Mouse (Mus musculus) embryonic facial prominence, embryonic 13.5 days (tissue): ENCODE data around the gene St8sia1. TPM values are rescaled to one million over a fixed set of nuclear protein-coding genes. Genes with fewer than 3 reads are reported as not detected.
"Not testable (repeated sequence)": the region's sequence is repeated elsewhere in the genome, so short reads cannot be mapped to it uniquely, and the experiment has no call there.

ENCODE experiments used
- ATAC-seq: fragments of 200-750 bp; cut with Nextera tagmentation; 2 replicates; pipeline ENCODE4 v1.8.0; 2017; ENCODE audit warnings: low read depth; ENCODE audit not compliant: insufficient number of reproducible peaks, insufficient read depth, low FRiP score, low TSS enrichment
- H3K27ac ChIP-seq: fragments of 300-500 bp; sonication (generic); 2 replicates; pipeline ENCODE4 v1.5.1; 2015; ENCODE audit warnings: moderate library complexity, mild to moderate bottlenecking, inconsistent platforms
- H3K27me3 ChIP-seq: fragments of 300-500 bp; sonication (generic); 2 replicates; pipeline ENCODE4 v1.6.1; 2015; ENCODE audit warnings: mild to moderate bottlenecking, inconsistent platforms
- H3K36me3 ChIP-seq: fragments of 300-500 bp; sonication (generic); 2 replicates; pipeline ENCODE4 v1.6.1; 2015; ENCODE audit warnings: mild to moderate bottlenecking, inconsistent platforms
- H3K4me1 ChIP-seq: fragments of 300-500 bp; sonication (generic); 2 replicates; pipeline ENCODE4 v1.6.1; 2015; ENCODE audit warnings: inconsistent platforms
- H3K4me2 ChIP-seq: fragments of 300-500 bp; sonication (generic); 2 replicates; pipeline ENCODE4 v1.6.1; 2015; ENCODE audit warnings: moderate library complexity, mild to moderate bottlenecking, inconsistent platforms
- H3K4me3 ChIP-seq: fragments of 300-500 bp; sonication (generic); 2 replicates; pipeline ENCODE4 v1.5.1; 2015; ENCODE audit warnings: mild to moderate bottlenecking, inconsistent platforms
- H3K9ac ChIP-seq: fragments of 300-500 bp; sonication (generic); 2 replicates; pipeline ENCODE4 v1.6.1; 2015; ENCODE audit warnings: mild to moderate bottlenecking, inconsistent platforms
- H3K9me3 ChIP-seq: fragments of 300-500 bp; sonication (generic); 2 replicates; pipeline ENCODE4 v1.6.1; 2016; ENCODE audit warnings: inconsistent platforms
- WGBS: fragments of 180-500 bp; shearing (Covaris S2); methylation state at CpG from one replicate; pipeline ENCODE4 v1.1.7; 2015; ENCODE audit warnings: mixed read lengths; 5-methylcytosine and 5-hydroxymethylcytosine counted together
- polyA plus RNA-seq: library from polyadenylated mRNA; unstranded; fragments of >200 nt; fragmentation: Nextera tagmentation; extraction: Ambion mirVana; gene quantifications from 2 replicates; pipeline ENCODE4 v1.2.1, GENCODE M21; 2015

The St8sia1 gene
- polyA plus RNA-seq, result 0.87 and 1.1 TPM in 2 replicates

DNA sequence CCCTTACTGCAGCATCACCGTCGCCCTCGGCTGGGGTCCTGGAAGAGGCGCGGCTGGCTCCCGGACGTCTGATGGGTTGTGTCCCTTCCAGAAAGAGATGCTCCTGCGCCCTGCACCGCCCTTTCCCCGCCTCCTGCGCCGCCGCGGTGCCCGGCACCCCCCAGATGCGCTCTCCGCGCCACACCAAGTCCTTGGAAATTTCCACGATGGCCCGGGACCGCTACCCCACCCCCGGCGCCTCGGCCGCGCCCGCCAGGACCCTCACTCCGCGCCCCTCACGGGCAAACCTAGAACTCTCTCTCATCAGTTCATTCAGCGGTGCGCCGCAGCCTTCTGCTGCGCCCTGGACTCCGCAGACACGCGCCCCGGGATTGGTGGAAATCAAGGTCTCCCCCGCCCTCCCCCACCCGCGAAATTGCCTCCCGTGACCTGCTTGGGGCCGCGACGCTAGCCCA lies at the start of gene St8sia1:
TSS of gene St8sia1 (minus strand) at position 377 of the 455 bp plus-strand sequence.
- Histone ChIP-seq H3K9ac (peak within 1 kb of the TSS; percentile 73), H3K9me3 (no peaks in the 10 kb centered on the region), H3K4me2 (peak within 1 kb of the TSS; percentile 93), H3K4me1 (peaks cover 8% of the 10 kb centered on the region; the same call in 1 of the 2 replicates), H3K4me3 (peak within 1 kb of the TSS; percentile 62), H3K27me3 (peaks cover 17% of the 10 kb centered on the region), H3K36me3 (no peaks in the 10 kb centered on the region), H3K27ac (peak within 1 kb of the TSS; percentile 75)
- WGBS, result under 1% methylated on average over 45 of the region's 45 CpGs
- peak; percentile 70 for ATAC-seq

DNA sequence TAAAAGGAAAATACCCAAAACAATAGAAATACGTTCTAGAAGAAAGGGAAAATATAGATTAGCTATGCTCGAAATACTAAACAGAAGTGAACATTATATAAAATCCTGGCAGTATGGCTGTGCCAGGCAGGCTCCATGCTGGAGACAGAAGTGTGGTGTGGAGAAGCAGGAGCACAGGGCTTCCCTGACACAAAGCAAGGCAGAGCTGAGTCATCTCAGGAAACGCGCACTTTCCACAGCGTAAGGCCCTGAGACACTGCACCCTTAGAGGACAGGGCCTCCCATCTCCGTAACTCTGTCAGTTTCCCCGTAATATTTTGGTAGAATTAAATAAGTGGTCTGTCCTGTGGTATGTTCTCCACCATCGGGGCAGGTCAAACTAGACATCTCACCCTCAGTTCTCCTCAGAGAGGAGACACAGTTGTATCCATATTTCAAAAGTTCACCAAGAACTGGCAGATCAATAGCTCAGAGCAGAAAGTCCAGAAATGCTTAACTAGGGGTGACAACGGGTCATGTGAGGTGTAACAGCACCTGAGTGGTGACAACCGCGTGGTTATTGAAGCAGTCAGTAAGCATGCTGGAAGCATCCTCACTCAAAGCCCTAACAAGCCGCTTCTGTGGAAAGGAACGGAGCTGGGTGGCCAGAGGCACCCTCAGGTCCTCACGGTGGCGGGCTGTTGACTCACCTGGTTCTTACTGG lies 48.4 kb upstream of the St8sia1 start:
- 95% methylated on average over 15 of the region's 15 CpGs for WGBS
- no peak for ATAC-seq
- Histone ChIP-seq H3K4me2 (no peak overlapping the region), H3K4me1 (no peaks in the 10 kb centered on the region), H3K9ac (no peak overlapping the region), H3K9me3 (no peaks in the 10 kb centered on the region), H3K4me3 (no peak overlapping the region), H3K36me3 (peaks cover 43% of the 10 kb centered on the region), H3K27ac (no peak overlapping the region), H3K27me3 (no peaks in the 10 kb centered on the region)

DNA sequence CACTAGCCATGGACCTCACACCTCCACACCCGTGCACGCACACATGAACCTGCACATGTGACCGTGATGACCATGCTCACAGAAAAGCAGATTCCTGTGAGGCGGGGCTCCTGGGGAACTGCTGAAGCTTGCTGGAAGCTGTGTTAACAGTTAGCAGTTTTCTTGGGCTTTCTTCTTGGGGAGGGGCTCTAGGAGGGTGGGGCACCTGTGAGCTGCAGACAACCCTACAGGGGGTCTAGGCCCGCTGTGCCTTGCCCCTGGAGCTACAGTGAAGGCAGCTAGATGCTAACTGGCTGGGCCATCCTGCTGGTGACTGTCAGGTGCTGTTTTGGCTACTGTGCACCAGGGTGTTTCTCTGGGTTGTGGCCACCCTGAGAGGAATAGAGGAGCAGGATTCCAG lies 44.6 kb upstream of the St8sia1 start:
- no peak overlapping the region for H3K4me2 ChIP-seq
- no peak overlapping the region for H3K9ac ChIP-seq
- no peak overlapping the region for H3K4me3 ChIP-seq
- no peaks in the 10 kb centered on the region for H3K9me3 ChIP-seq
- H3K27ac ChIP-seq, result no peak overlapping the region
- H3K27me3 ChIP-seq, result no peaks in the 10 kb centered on the region
- no peak for ATAC-seq
- peaks cover 30% of the 10 kb centered on the region for H3K36me3 ChIP-seq
- H3K4me1 ChIP-seq, result no peaks in the 10 kb centered on the region
- WGBS, result 86% methylated on average over 5 of the region's 5 CpGs

DNA sequence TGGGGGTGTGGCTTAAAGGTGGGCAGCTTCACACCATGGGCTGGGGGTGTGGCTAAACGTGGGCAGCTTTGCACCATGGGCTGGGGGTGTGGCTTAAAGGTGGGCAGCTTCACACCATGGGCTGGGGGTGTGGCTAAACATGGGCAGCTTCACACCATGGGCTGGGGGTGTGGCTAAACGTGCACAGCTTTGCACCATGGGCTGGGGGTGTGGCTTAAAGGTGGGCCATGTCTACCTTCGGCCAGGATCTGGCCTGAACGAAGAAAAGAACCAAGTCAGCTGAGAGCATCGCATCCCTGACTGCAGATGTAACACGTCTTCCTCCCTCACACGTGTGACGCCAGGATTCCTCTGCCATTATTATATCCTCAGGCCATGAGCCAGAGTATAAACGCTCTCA lies 41.0 kb upstream of the St8sia1 start:
- H3K4me2 ChIP-seq, H3K4me3 ChIP-seq, H3K36me3 ChIP-seq, H3K9ac ChIP-seq, ATAC-seq, H3K27me3 ChIP-seq, H3K9me3 ChIP-seq, H3K27ac ChIP-seq, H3K4me1 ChIP-seq: not testable (repeated sequence)
- WGBS, result 87% methylated on average over 9 of the region's 9 CpGs

DNA sequence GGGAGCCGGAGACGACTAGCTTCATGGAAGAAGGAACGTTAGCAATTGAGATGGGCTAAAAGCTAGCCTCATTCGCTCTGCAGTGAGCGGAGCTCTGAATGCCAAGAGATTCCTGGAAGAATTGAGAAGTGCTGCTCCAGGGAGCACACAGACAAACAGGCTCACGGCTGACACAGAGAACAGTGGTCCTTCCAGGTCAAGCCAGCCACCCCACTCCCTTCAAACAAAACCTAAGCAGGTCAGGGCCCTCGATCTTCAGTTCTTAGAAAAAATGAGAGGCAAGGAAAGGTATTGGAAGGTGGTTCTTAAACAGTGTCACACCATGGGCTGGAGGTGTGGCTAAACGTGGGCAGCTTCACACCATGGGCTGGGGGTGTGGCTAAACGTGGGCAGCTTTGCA lies 40.5 kb upstream of the St8sia1 start:
- H3K9ac ChIP-seq, result no peak overlapping the region
- no peak overlapping the region for H3K4me3 ChIP-seq
- H3K27ac ChIP-seq, result no peak overlapping the region
- WGBS, result 78% methylated on average over 9 of the region's 9 CpGs
- no peaks in the 10 kb centered on the region for H3K27me3 ChIP-seq
- H3K36me3 ChIP-seq, result no peaks in the 10 kb centered on the region; the same call in 1 of the 2 replicates
- H3K4me1 ChIP-seq, result no peaks in the 10 kb centered on the region
- no peak overlapping the region for H3K4me2 ChIP-seq
- H3K9me3 ChIP-seq, result no peaks in the 10 kb centered on the region
- no peak for ATAC-seq

DNA sequence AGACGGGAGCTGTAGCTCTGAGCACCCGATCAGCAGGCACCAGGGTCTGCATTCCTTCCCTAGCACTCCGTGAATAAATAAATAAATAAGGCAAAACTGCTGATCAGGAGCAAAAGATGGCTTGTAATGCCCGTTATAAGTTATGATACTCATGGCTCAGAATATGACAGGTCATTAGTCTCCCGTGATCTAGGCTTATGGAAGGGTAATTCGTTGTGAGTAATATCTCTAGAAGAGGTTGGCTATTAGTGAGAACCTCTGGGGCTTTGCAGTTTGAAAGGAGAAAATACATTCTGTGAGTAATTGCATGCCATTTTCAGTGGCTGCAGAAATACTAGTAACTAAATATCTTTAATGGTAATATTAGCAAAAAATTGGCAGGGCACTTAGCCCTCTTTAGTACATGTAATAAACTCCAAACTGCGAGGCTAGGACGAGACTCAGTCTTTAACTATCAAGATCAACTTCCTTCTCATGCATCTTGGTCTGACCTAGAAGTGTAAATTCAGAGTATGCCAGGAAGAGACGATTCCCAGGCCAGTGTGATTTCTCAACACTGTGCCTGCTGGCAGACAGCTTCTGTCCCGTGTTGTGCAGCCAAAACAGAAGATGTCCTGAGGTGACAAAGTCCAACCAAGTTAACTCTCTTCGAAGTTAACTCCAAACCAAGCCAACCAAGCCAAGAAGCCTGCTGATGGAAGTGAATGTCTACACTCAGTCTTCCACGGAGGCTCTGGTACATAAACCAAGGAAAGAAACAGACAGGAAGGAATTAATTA lies 34.2 kb upstream of the St8sia1 start:
- WGBS, result 70% methylated on average over 12 of the region's 12 CpGs
- peaks cover 5% of the 10 kb centered on the region for H3K4me1 ChIP-seq
- H3K4me2 ChIP-seq, result no peak overlapping the region
- no peak overlapping the region for H3K4me3 ChIP-seq
- ATAC-seq, result no peak
- H3K27ac ChIP-seq, result no peak overlapping the region
- H3K9ac ChIP-seq, result no peak overlapping the region
- H3K36me3 ChIP-seq, result no peaks in the 10 kb centered on the region
- H3K27me3 ChIP-seq, result no peaks in the 10 kb centered on the region
- H3K9me3 ChIP-seq, result no peaks in the 10 kb centered on the region

DNA sequence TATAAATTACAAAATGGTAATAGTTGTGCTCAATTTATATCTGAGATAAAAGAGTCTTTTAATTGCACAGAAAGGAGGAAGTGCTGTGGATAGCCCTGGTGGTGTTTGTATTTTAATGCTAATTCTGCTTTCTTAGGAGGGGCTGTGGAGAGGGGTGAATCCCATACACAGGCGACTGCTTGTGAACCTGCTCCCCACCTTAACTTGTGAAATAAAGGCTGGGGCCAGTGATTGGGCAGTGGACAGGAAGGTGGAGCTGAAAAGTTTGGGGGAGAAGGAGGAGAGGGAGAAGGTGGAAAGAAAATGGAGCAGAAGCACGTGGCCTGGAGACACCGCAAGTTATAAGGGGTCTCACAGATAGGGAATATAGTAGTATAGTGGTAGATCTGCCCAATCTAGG lies 32.6 kb upstream of the St8sia1 start:
- 74% methylated on average over 3 of the region's 3 CpGs for WGBS
- no peak overlapping the region for H3K9ac ChIP-seq
- H3K27ac ChIP-seq, result no peak overlapping the region
- no peaks in the 10 kb centered on the region for H3K36me3 ChIP-seq
- no peaks in the 10 kb centered on the region for H3K27me3 ChIP-seq
- no peak for ATAC-seq
- no peaks in the 10 kb centered on the region for H3K9me3 ChIP-seq
- H3K4me1 ChIP-seq, result peaks cover 5% of the 10 kb centered on the region
- no peak overlapping the region for H3K4me3 ChIP-seq
- H3K4me2 ChIP-seq, result no peak overlapping the region

DNA sequence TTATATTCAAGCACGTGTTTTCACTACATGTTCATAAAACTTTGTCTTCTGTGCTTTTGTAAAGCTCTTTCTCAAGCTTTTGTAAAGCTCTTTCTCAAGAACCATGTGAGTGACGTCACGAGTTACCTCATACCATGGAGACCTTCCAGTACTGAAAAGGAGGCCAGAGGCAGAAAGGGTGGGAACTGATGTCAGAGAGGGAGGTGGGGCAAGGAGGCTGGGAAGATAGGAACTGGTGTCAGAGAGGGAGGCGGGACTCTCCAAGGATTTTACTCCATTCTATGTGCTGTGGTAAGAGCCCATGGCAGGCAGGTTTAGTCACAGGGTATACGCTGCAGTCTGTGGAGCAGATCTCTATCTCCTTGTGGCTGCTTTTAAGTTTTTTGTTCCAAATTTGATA lies 31.3 kb upstream of the St8sia1 start:
- no peak for ATAC-seq
- no peak overlapping the region for H3K4me3 ChIP-seq
- H3K27me3 ChIP-seq, result no peaks in the 10 kb centered on the region; the same call in 1 of the 2 replicates
- H3K27ac ChIP-seq, result no peak overlapping the region
- 67% methylated on average over 5 of the region's 5 CpGs for WGBS
- H3K9me3 ChIP-seq, result no peaks in the 10 kb centered on the region
- H3K36me3 ChIP-seq, result no peaks in the 10 kb centered on the region
- peaks cover 5% of the 10 kb centered on the region for H3K4me1 ChIP-seq
- no peak overlapping the region for H3K9ac ChIP-seq
- H3K4me2 ChIP-seq, result no peak overlapping the region

DNA sequence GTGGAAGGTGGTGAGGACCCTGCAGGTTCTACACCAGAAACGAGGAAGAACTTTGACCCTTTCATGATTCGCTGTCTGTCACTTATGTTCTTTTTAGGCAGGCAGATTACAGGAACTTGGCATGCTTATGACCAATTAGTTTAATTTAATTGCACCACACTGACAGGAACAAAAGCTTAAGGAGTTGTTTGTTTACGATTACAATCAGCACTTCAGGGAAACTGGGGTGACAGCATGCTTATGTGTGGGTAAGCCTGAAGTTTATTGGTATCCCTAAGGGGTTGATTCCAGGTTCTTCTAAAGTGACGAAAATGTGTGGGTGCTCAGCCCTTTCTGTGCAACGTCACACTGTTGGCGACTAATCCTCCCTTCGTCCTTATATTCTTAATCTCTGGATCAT lies 30.6 kb upstream of the St8sia1 start:
- no peaks in the 10 kb centered on the region; the same call in 1 of the 2 replicates for H3K27me3 ChIP-seq
- H3K4me2 ChIP-seq, result no peak overlapping the region
- no peak overlapping the region for H3K4me3 ChIP-seq
- no peaks in the 10 kb centered on the region for H3K36me3 ChIP-seq
- H3K9ac ChIP-seq, result no peak overlapping the region
- H3K4me1 ChIP-seq, result peaks cover 5% of the 10 kb centered on the region
- WGBS, result 59% methylated on average over 7 of the region's 7 CpGs
- ATAC-seq, result no peak
- no peak overlapping the region for H3K27ac ChIP-seq
- no peaks in the 10 kb centered on the region for H3K9me3 ChIP-seq

DNA sequence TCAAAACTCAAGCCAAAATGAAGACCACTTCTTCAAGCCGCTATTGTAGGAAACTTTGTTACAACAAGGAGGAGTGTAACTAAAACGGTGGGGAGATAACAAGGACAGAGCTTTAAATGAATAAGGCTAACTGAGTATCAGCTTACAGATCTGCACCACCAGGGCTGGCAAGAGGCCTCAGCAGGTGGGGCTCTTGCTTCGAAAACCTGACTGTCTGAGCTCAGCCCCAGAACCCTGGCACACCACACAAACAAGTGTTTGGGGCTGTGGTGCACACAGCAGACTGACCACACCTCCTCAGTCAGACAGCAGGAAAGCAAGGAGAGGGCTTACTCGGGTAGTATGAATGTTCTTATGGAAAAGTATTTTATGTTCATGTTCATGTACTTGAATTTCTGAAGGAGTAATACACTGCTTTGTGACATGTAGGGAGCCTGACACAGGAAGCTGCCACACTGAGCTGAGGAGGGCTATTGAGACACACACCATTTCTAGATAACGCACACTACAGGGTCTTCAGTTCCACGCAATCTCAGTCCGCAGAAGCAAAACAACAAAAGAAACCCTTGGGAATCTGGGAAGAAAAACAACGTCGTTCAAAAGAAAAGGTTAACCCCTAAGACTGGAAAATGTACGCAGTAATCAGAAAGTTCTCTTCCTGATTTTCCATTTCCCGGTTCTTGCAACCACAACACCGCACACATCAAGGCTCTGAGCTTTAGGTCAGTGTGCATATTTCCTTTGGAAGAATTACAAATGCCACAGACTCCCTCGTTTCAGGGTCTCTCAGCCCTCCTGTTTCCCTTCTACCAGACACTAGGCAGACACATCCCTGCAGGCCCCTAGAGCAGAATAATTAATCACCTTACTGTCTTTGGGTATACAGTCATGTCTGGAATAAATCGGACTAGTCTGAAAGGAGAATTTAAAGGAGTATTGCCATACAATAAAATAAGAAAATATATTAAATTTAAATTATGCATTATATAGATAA lies 29.8 kb upstream of the St8sia1 start:
- no peak overlapping the region for H3K27ac ChIP-seq
- H3K9me3 ChIP-seq, result no peaks in the 10 kb centered on the region
- no peak overlapping the region for H3K4me3 ChIP-seq
- no peaks in the 10 kb centered on the region; the same call in 1 of the 2 replicates for H3K27me3 ChIP-seq
- ATAC-seq, result no peak
- H3K4me2 ChIP-seq, result no peak overlapping the region
- peaks cover 5% of the 10 kb centered on the region for H3K4me1 ChIP-seq
- H3K36me3 ChIP-seq, result no peaks in the 10 kb centered on the region
- 26% methylated on average over 14 of the region's 14 CpGs for WGBS
- H3K9ac ChIP-seq, result no peak overlapping the region

DNA sequence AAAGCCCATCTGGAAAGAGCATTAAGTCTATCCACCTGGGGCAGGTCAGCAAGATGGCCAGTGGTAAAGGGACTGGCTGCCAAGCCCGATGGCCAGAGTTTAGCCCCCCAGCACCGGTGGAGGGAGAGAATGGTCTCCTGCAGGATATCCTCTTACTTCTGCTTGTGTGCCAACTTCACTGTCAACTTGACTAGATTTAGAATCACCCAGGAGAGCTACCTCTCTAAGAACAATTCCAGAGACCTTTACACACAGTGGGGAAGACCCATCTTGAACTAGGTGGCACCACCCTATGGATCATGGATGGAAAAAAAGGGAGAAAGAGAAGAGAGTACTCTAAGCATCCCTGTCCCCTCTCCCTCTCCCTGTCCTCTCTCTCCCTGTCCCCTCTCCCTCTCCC lies 28.7 kb upstream of the St8sia1 start:
- 65% methylated on average over 2 of the region's 2 CpGs for WGBS
- H3K9me3 ChIP-seq, result no peaks in the 10 kb centered on the region

More for the DNA sequence above, 28.7 kb upstream of the St8sia1 start:
- Histone ChIP-seq H3K36me3 (no peaks in the 10 kb centered on the region), H3K4me2 (no peak overlapping the region), H3K27ac (no peak overlapping the region), H3K4me1 (peaks cover 5% of the 10 kb centered on the region), H3K4me3 (no peak overlapping the region), H3K9ac (no peak overlapping the region), H3K27me3 (no peaks in the 10 kb centered on the region; the same call in 1 of the 2 replicates)
- no peak for ATAC-seq
